Mouse (Mus musculus) C2C12 (cell line): Measurements from ENCODE around the gene Cyp24a1. TPM values are rescaled to one million over a fixed set of nuclear protein-coding genes. Genes with fewer than 3 reads are reported as not detected.

ENCODE experiments used
- H3K27me3 ChIP-seq: one replicate; pipeline ENCODE4 v1.6.1; 2011; ENCODE audit not compliant: control insufficient read depth, insufficient read depth, insufficient read length
- H3K36me3 ChIP-seq: one replicate; pipeline ENCODE4 v1.6.1; 2011; ENCODE audit not compliant: control insufficient read depth, insufficient read depth
- H3K4me3 ChIP-seq: one replicate; pipeline ENCODE4 v1.5.1; 2011; ENCODE audit warnings: mild to moderate bottlenecking, control low read depth; ENCODE audit not compliant: poor library complexity, insufficient read depth, severe bottlenecking
- H3K79me2 ChIP-seq: one replicate; pipeline ENCODE4 v1.6.1; 2011; ENCODE audit not compliant: control insufficient read depth, insufficient read depth
- H3K79me3 ChIP-seq: one replicate; pipeline ENCODE4 v1.6.1; 2011; ENCODE audit warnings: low read depth, control low read depth
- H3ac ChIP-seq: one replicate; pipeline ENCODE3; 2011; ENCODE audit warnings: low read depth; ENCODE audit not compliant: control insufficient read depth, insufficient read length
- CEBPB ChIP-seq: IDR thresholded peaks from one replicate; pipeline ENCODE4 v1.6.1; 2011; ENCODE audit warnings: low read depth, mild to moderate bottlenecking, control low read depth, moderate library complexity
- CTCF ChIP-seq: IDR thresholded peaks from one replicate; pipeline ENCODE4 v1.5.1; 2011; ENCODE audit not compliant: control insufficient read depth, insufficient read depth, insufficient read length
- FOSL1 ChIP-seq: IDR thresholded peaks from one replicate; pipeline ENCODE4 v1.8.0; 2011; ENCODE audit warnings: mild to moderate bottlenecking, low read length; ENCODE audit not compliant: poor library complexity, insufficient read depth, severe bottlenecking
- MAX ChIP-seq: IDR thresholded peaks from one replicate; pipeline ENCODE4 v1.6.1; 2011; ENCODE audit warnings: mild to moderate bottlenecking, control low read depth
- MYOD1 ChIP-seq: IDR thresholded peaks from one replicate; pipeline ENCODE4 v1.6.1; 2011; ENCODE audit warnings: low read depth; ENCODE audit not compliant: control insufficient read depth, insufficient read length
- MYOG ChIP-seq: IDR thresholded peaks from one replicate; pipeline ENCODE4 v1.6.1; 2011; ENCODE audit not compliant: control insufficient read depth, insufficient read length; ENCODE audit errors: extremely low read depth
- USF1 ChIP-seq: IDR thresholded peaks from one replicate; pipeline ENCODE4 v1.6.1; 2011; ENCODE audit warnings: low read depth, mild to moderate bottlenecking, control low read depth, moderate library complexity
- polyA plus RNA-seq: library from polyadenylated mRNA; unstranded; fragments of >200 nt; fragmentation: generic; extraction: Trizol; gene quantifications from one replicate; pipeline ENCODE4 v1.2.1, GENCODE M21; 2012; ENCODE audit warnings: missing spikeins

Cyp24a1 gene
- polyA plus RNA-seq, 1 experiment: not detected

GRCm38 (mm10) chr2:170487890-170488502 is 8.9 kb downstream of the Cyp24a1 start:
- Histone ChIP-seq H3K27me3 (peaks cover 51% of the 10 kb centered on the region), H3K79me2 (no peaks in the 10 kb centered on the region), H3ac (no peak overlapping the region), H3K36me3 (no peaks in the 10 kb centered on the region), H3K4me3 (no peak overlapping the region), H3K79me3 (no peaks in the 10 kb centered on the region)
- TF ChIP-seq MAX: no peak

GRCm38 (mm10) chr2:170487202-170487601 is 9.7 kb downstream of the Cyp24a1 start:
- H3ac ChIP-seq: no peak overlapping the region
- no peaks in the 10 kb centered on the region for H3K79me3 ChIP-seq
- no peaks in the 10 kb centered on the region for H3K79me2 ChIP-seq
- H3K36me3 ChIP-seq: no peaks in the 10 kb centered on the region
- peaks cover 49% of the 10 kb centered on the region for H3K27me3 ChIP-seq
- no peak overlapping the region for H3K4me3 ChIP-seq
- TF ChIP-seq MYOG (no peak), MYOD1 (no peak), FOSL1 (no peak), CTCF (no peak), CEBPB (no peak), USF1 (no peak), MAX (no peak)

- Histone ChIP-seq H3K4me3 (no peak overlapping the region), H3ac (no peak overlapping the region), H3K79me2 (no peaks in the 10 kb centered on the region), H3K79me3 (no peaks in the 10 kb centered on the region), H3K27me3 (peaks cover 41% of the 10 kb centered on the region), H3K36me3 (no peaks in the 10 kb centered on the region)
- no peak for TF ChIP-seq CTCF
- no peak for TF ChIP-seq MYOG
- no peak for TF ChIP-seq USF1
- no peak for TF ChIP-seq MAX
- TF ChIP-seq MYOD1: no peak
- TF ChIP-seq FOSL1: no peak
- TF ChIP-seq CEBPB: no peak
Measured at GRCm38 (mm10) chr2:170483914-170484313, 13.0 kb downstream of the Cyp24a1 start.

- Histone ChIP-seq H3K79me3 (no peaks in the 10 kb centered on the region), H3K36me3 (no peaks in the 10 kb centered on the region), H3K27me3 (peaks cover 36% of the 10 kb centered on the region), H3K79me2 (no peaks in the 10 kb centered on the region), H3K4me3 (no peak overlapping the region), H3ac (no peak overlapping the region)
- TF ChIP-seq MAX (no peak), MYOG (no peak), FOSL1 (no peak), USF1 (no peak), CEBPB (no peak), MYOD1 (no peak)
Measured at GRCm38 (mm10) chr2:170482019-170482540, 14.9 kb downstream of the Cyp24a1 start.

- Histone ChIP-seq H3K4me3 (no peak overlapping the region), H3K36me3 (no peaks in the 10 kb centered on the region), H3K79me3 (no peaks in the 10 kb centered on the region), H3K27me3 (peaks cover 8% of the 10 kb centered on the region), H3K79me2 (no peaks in the 10 kb centered on the region), H3ac (no peak overlapping the region)
- no peak for TF ChIP-seq MYOD1
- TF ChIP-seq MYOG: no peak
- TF ChIP-seq MAX: no peak
- no peak for TF ChIP-seq USF1
- no peak for TF ChIP-seq FOSL1
- no peak for TF ChIP-seq CEBPB
- no peak for TF ChIP-seq CTCF
Measured at GRCm38 (mm10) chr2:170476643-170477042, 20.3 kb downstream of the Cyp24a1 start.

DNA sequence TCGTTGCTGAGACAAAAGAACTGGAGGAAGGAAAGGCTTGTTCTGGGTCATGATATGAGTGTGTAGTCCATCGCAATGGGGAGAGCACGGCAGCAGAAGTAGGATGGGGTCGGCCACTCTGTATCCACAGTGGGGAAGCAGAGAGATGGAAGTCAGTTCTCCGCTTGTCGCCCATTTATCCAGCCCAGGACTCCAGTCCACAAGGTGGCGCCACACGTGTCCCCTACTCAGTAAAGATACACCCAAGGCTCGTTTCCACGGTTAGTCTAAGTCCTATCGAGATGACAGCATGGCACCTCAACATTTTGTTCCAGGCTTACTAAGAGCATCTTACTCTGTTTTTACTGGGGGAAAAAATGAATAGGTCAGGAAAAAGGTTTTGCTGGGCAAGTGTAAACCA is 20.7 kb downstream of the Cyp24a1 start:
- H3K79me2 ChIP-seq: no peaks in the 10 kb centered on the region
- no peak overlapping the region for H3ac ChIP-seq
- peaks cover 7% of the 10 kb centered on the region for H3K27me3 ChIP-seq
- H3K4me3 ChIP-seq: no peak overlapping the region
- no peak for TF ChIP-seq USF1
- no peak for TF ChIP-seq CEBPB
- no peak for TF ChIP-seq MYOG
- no peaks in the 10 kb centered on the region for H3K36me3 ChIP-seq
- H3K79me3 ChIP-seq: no peaks in the 10 kb centered on the region
